Mouse (Mus musculus): ENCODE data around the gene Diexf. TPM values are rescaled to one million over a fixed set of nuclear protein-coding genes. Genes with fewer than 3 reads are reported as not detected.
A peak's percentile ranks its signal among the peaks of the same experiment; 100 is the strongest.

Gene Diexf
- polyA plus RNA-seq (2015; fragmentation: Nextera tagmentation; extraction: Ambion mirVana) = 3.7 and 3.9 TPM in 2 replicates

DNA sequence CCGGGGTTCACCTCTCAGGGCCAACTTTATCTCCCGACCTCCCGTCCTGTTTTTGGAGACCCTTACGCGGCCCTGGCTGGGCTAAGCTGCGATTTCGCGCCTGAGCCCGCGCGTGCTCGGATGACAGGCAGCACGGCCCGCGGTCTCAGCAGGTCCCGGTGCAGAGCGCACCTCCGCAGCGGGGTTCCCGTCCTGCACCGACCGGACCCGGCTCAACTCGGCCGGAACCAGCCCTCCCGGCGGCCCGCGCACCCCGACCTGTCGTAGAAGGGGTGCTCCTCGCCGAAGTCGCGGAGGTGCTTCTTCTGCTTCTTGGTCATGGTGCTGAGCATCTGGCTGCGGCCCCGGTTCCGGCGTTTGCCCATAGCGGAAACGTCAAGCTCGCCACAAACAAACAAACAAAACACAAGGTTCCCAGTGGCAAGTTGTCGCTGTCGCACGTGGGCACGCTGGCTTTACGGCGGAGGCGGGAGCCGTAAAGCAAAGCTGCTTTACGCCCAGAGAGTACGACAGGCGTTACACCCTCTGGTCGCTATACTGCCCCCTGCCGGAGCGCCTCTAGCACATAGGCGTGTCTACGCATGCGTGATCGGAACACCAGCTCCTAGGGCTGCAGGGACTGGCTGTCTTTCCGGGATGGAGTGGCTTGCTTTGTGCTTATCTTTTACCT is at the start of gene Diexf:
Gene Diexf, minus strand, starts transcription at position 487 of the 670 bp plus-strand sequence.
- no peaks in the 10 kb centered on the region for H3K27me3 ChIP-seq
- peak within 1 kb of the TSS; percentile 88 for H3K9ac ChIP-seq
- DNase-seq = peak; percentile 97
- H3K4me3 ChIP-seq (replicated peaks) = peak within 1 kb of the TSS; percentile 89
- peak within 1 kb of the TSS; percentile 90 for H3K4me2 ChIP-seq
- H3K4me1 ChIP-seq (replicated peaks) = peaks cover 23% of the 10 kb centered on the region
- H3K27ac ChIP-seq = peak within 1 kb of the TSS; percentile 47; the same call in 1 of the 2 replicates
- WGBS (ENCODE audit: insufficient replicate concordance) = under 1% methylated on average over 61 of the region's 61 CpGs
- no peaks in the 10 kb centered on the region for H3K9me3 ChIP-seq (replicated peaks)
- H3K36me3 ChIP-seq = peaks cover 24% of the 10 kb centered on the region
- peak; percentile 93 for ATAC-seq (ENCODE audit: low read depth)

DNA sequence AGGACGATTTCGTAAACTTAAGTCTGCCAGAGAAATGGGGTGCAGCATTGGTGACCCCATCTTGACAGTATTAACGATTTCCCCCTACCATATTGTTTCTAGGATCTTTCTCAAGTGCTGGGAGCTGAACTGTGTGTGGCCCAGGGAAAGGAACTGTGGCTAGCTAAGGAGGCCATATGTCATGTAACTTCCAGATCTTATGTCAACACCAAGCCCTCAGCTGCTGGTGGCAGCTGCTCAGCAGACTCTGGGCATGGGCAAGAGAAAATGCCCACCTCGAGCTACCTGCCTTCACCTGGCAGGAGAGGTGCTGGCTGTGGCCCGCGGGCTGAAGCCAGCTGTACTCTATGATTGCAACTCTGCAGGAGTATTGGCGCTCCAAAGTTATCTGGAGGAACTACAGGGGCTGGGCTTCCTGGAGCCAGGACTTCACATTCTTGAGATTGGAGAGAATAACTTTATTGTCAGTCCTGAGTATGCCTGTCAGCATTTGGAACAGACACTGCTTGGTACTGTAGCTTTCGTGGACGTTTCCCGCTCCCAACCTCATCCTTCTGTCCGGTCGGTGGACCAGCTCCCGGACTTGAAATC is 44.2 kb upstream of the Diexf start:
- no peaks in the 10 kb centered on the region for H3K9me3 ChIP-seq (replicated peaks)
- H3K4me1 ChIP-seq (replicated peaks) = peaks cover 40% of the 10 kb centered on the region
- H3K4me2 ChIP-seq = peak overlapping the region; percentile 91
- no peak for DNase-seq
- WGBS (ENCODE audit: insufficient replicate concordance) = 67% methylated on average over 13 of the region's 13 CpGs
- no peaks in the 10 kb centered on the region for H3K27me3 ChIP-seq
- H3K27ac ChIP-seq = peak overlapping the region; percentile 80
- ATAC-seq (ENCODE audit: low read depth) = no peak
- peak overlapping the region; percentile 90 for H3K9ac ChIP-seq
- no peaks in the 10 kb centered on the region for H3K36me3 ChIP-seq
- H3K4me3 ChIP-seq (replicated peaks) = peak overlapping the region; percentile 88

- H3K4me2 ChIP-seq = peak overlapping the region; percentile 91
- H3K4me3 ChIP-seq (replicated peaks) = peak overlapping the region; percentile 88
- no peaks in the 10 kb centered on the region for H3K9me3 ChIP-seq (replicated peaks)
- no peaks in the 10 kb centered on the region for H3K36me3 ChIP-seq
- ATAC-seq (ENCODE audit: low read depth) (no peak), DNase-seq (no peak)
- H3K27me3 ChIP-seq = no peaks in the 10 kb centered on the region
- H3K27ac ChIP-seq = peak overlapping the region; percentile 80
- WGBS (ENCODE audit: insufficient replicate concordance) = 14% methylated on average over 9 of the region's 9 CpGs
- peaks cover 40% of the 10 kb centered on the region for H3K4me1 ChIP-seq (replicated peaks)
- H3K9ac ChIP-seq = peak overlapping the region; percentile 90
Measured at GRCm38 (mm10) chr1:193173810-193174129, 43.7 kb upstream of the Diexf start.

DNA sequence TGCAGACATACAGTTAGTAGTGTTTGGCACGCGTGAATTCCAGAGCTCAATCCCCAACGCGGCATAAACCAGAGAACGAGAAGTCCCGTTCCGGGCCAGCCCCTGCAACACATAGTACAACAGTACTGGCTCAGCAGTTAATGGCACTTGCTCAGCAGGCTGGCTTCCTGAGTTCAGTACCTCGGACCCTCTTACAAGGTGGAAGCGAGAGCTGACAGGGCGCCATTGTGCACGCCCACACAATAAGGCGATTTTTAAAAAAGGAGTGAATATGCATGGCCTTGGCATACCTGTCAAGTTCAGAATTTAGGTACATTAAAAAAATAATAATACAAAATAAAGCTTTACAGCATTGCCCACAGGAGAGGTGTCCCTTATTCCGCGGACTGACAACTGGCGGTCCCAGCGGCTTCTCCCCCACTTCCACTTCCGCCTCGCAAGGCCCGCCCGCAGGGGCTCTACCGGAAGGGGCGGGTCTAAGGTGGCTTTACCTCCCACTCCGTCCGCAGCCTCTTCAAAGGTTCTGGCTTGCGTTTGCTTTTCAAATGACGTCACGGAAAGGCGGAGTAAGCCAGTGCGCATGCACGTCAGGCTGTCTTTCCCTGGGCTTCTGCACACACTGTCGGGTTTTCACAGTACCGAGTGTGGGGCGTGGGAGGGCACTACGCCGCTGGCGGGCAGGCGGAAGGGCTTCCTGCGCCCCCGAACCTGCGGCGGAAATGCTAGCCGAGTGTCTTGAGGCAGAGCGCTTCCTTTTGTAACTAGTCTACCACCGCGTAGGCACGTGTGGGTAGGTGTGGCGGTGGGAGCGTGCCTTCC is 43.1 kb upstream of the Diexf start:
- H3K36me3 ChIP-seq = no peaks in the 10 kb centered on the region
- peak overlapping the region; percentile 91 for H3K4me2 ChIP-seq
- peak overlapping the region; percentile 90 for H3K9ac ChIP-seq
- peak overlapping the region; percentile 80 for H3K27ac ChIP-seq
- WGBS (ENCODE audit: insufficient replicate concordance) = under 1% methylated on average over 48 of the region's 48 CpGs
- H3K4me3 ChIP-seq (replicated peaks) = peak overlapping the region; percentile 88
- ATAC-seq (ENCODE audit: low read depth) = peak; percentile 99
- peaks cover 40% of the 10 kb centered on the region for H3K4me1 ChIP-seq (replicated peaks)
- H3K27me3 ChIP-seq = no peaks in the 10 kb centered on the region
- peak; percentile 99 for DNase-seq
- no peaks in the 10 kb centered on the region for H3K9me3 ChIP-seq (replicated peaks)

GRCm38 (mm10) chr1:193169856-193170255 is 39.8 kb upstream of the Diexf start:
- H3K4me2 ChIP-seq = no peak overlapping the region
- 61% methylated on average over 2 of the region's 2 CpGs for WGBS (ENCODE audit: insufficient replicate concordance)
- H3K27ac ChIP-seq = no peak overlapping the region
- H3K4me1 ChIP-seq (replicated peaks) = peaks cover 29% of the 10 kb centered on the region
- H3K9ac ChIP-seq = no peak overlapping the region
- DNase-seq (no peak), ATAC-seq (ENCODE audit: low read depth) (no peak)
- H3K4me3 ChIP-seq (replicated peaks) = no peak overlapping the region
- H3K9me3 ChIP-seq (replicated peaks) = no peaks in the 10 kb centered on the region
- H3K27me3 ChIP-seq = no peaks in the 10 kb centered on the region
- no peaks in the 10 kb centered on the region for H3K36me3 ChIP-seq

- no peak overlapping the region for H3K27ac ChIP-seq
- no peak for ATAC-seq (ENCODE audit: low read depth)
- WGBS (ENCODE audit: insufficient replicate concordance) = 75% methylated on average over 7 of the region's 7 CpGs
Measured at GRCm38 (mm10) chr1:193169228-193169627, 39.2 kb upstream of the Diexf start.

DNA sequence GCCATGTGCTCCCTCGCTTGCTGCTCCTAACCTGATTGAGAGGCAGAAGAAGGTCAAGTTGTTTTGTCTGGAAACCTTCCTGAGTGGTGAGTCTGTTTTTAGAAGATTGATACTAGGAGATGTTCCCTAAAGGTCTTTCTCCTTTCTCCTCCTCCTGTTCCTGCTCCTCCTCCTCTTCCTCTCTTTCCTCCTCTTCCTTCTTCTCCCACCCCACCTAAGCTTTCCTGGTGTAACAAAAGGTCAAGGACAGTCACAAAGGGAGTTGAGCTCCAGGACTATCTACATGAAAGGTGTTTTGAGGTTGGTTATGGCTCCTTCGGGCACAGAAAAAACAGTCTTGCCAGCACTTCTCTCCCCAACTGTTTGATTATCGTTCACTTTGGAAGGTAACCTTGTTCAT is 37.7 kb upstream of the Diexf start, which contains the start of gene A130010J15Rik:
Gene A130010J15Rik, plus strand, starts transcription at position 301 of the 400 bp plus-strand sequence.
- ATAC-seq (ENCODE audit: low read depth) = no peak
- 74% methylated on average over 3 of the region's 3 CpGs for WGBS (ENCODE audit: insufficient replicate concordance)

More at GRCm38 (mm10) chr1:193169228-193169627, 39.2 kb upstream of the Diexf start:
- H3K9ac ChIP-seq = no peak overlapping the region
- H3K9me3 ChIP-seq (replicated peaks) = no peaks in the 10 kb centered on the region
- DNase-seq = no peak
- no peak overlapping the region for H3K4me3 ChIP-seq (replicated peaks)
- H3K36me3 ChIP-seq = no peaks in the 10 kb centered on the region
- H3K4me1 ChIP-seq (replicated peaks) = peaks cover 23% of the 10 kb centered on the region
- H3K27me3 ChIP-seq = no peaks in the 10 kb centered on the region
- no peak overlapping the region for H3K4me2 ChIP-seq

GRCm38 (mm10) chr1:193160317-193161032 is 30.4 kb upstream of the Diexf start:
- H3K4me1 ChIP-seq (replicated peaks) = peaks cover 37% of the 10 kb centered on the region
- no peaks in the 10 kb centered on the region for H3K36me3 ChIP-seq
- DNase-seq = peak; percentile 62
- peak overlapping the region; percentile 21; the same call in 1 of the 2 replicates for H3K4me3 ChIP-seq (replicated peaks)
- peak overlapping the region; percentile 4; the same call in 1 of the 2 replicates for H3K27ac ChIP-seq
- WGBS (ENCODE audit: insufficient replicate concordance) = 13% methylated on average over 18 of the region's 18 CpGs
- no peak overlapping the region; the same call in 1 of the 2 replicates for H3K9ac ChIP-seq
- no peaks in the 10 kb centered on the region for H3K9me3 ChIP-seq (replicated peaks)
- ATAC-seq (ENCODE audit: low read depth) = peak; percentile 62
- no peaks in the 10 kb centered on the region for H3K27me3 ChIP-seq
- H3K4me2 ChIP-seq = peak overlapping the region; percentile 53

More for the DNA sequence above, 37.7 kb upstream of the Diexf start, which contains the start of gene A130010J15Rik:
- H3K4me2 ChIP-seq = no peak within 1 kb of the TSS
- no peaks in the 10 kb centered on the region for H3K36me3 ChIP-seq
- DNase-seq = no peak
- H3K4me3 ChIP-seq (replicated peaks) = no peak within 1 kb of the TSS
- H3K27me3 ChIP-seq = no peaks in the 10 kb centered on the region
- H3K9me3 ChIP-seq (replicated peaks) = no peaks in the 10 kb centered on the region
- no peak within 1 kb of the TSS for H3K9ac ChIP-seq
- H3K4me1 ChIP-seq (replicated peaks) = peaks cover 15% of the 10 kb centered on the region
- H3K27ac ChIP-seq = no peak within 1 kb of the TSS

DNA sequence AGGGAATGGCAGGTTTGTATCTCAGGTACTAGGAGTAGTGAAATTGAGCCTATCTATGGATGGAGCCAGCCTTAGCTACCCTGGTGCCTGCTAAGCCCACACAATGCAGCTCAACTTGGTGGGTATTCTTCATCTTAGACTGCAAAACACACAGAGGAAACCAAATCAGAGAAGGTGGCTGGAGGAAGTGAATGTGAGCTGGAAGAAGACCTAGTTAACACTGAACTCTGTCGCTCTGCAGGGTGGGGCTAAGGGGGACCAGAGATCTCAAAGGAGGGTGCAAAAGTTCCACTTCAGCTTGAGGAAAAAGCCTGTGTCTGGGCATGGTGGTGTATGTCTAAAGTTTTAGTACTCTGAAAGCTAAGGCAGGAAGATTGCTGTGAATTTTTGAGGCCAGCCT is 29.5 kb upstream of the Diexf start:
- no peak for ATAC-seq (ENCODE audit: low read depth)
- no peak for DNase-seq
- 0 out of 2 replicates have a peak overlapping the region, but pooled peaks have one; percentile 3 for H3K9ac ChIP-seq
- 27% methylated on average over 1 of the region's 1 CpGs for WGBS (ENCODE audit: insufficient replicate concordance)
- no peak overlapping the region for H3K4me3 ChIP-seq (replicated peaks)
- H3K4me2 ChIP-seq = peak overlapping the region; percentile 53; the same call in 1 of the 2 replicates
- peaks cover 37% of the 10 kb centered on the region for H3K4me1 ChIP-seq (replicated peaks)
- peaks cover 2% of the 10 kb centered on the region; the same call in 1 of the 2 replicates for H3K27me3 ChIP-seq
- no peak overlapping the region for H3K27ac ChIP-seq
- H3K36me3 ChIP-seq = no peaks in the 10 kb centered on the region
- no peaks in the 10 kb centered on the region for H3K9me3 ChIP-seq (replicated peaks)

GRCm38 (mm10) chr1:193159163-193159562 is 29.1 kb upstream of the Diexf start:
- Histone ChIP-seq H3K9me3 (replicated peaks) (no peaks in the 10 kb centered on the region), H3K36me3 (no peaks in the 10 kb centered on the region), H3K4me2 (no peak overlapping the region), H3K9ac (no peak overlapping the region), H3K4me1 (replicated peaks) (peaks cover 37% of the 10 kb centered on the region), H3K27me3 (peaks cover 6% of the 10 kb centered on the region), H3K27ac (no peak overlapping the region), H3K4me3 (replicated peaks) (no peak overlapping the region)
- 43% methylated on average over 3 of the region's 3 CpGs for WGBS (ENCODE audit: insufficient replicate concordance)
- no peak for ATAC-seq (ENCODE audit: low read depth)
- no peak for DNase-seq

Measured in liver, embryonic 13.5 days (tissue).